Comparison of ENCODE assay signal across 24 mouse cellular contexts in genomic region chr2:84389075-84389474, GRCm38 (mm10). TPM values are rescaled to one million over a fixed set of nuclear protein-coding genes. Genes with fewer than 3 reads are reported as not detected.
DNase-seq lines count a peak whose midpoint lies in the region; ATAC-seq and TF ChIP-seq lines count a peak whose summit lies in the region.
"Had no signal": no experiment of that assay in that cellular context is flagged by ENCODE, and none has a peak within 500 bp of the region (broad histone marks: within the 10 kb centered on the region; RNA-seq: fewer than 3 reads in every experiment).

No protein-coding gene starts in this region.

- no peak for ATAC-seq in heart, embryonic 13.5 days (ENCODE audit: extremely low read depth, insufficient number of reproducible peaks, low FRiP score, low TSS enrichment)
- no peak for ATAC-seq in heart, postnatal 0 days (ENCODE audit: insufficient read depth, low read depth)
- ATAC-seq in lung, embryonic 14.5 days (ENCODE audit: insufficient read depth), result 0 out of 2 replicates have a peak, but pooled peaks have one; percentile 8
- ATAC-seq: activated CD4-positive, CD25-positive, alpha-beta regulatory T cell, adult 4 months; forebrain, embryonic 13.5 days; forebrain, embryonic 16.5 days; hindbrain, embryonic 16.5 days; intestine, embryonic 15.5 days had no signal

- peaks cover 33% of the 10 kb centered on the region for H3K4me1 ChIP-seq in heart, embryonic 13.5 days
- H3K4me1 ChIP-seq in heart, postnatal 0 days (ENCODE audit: control insufficient read depth, insufficient read depth), result peaks cover 7% of the 10 kb centered on the region
- no peaks in the 10 kb centered on the region for H3K4me1 ChIP-seq in lung, embryonic 14.5 days (ENCODE audit: insufficient read depth)
- H3K4me1 ChIP-seq: forebrain, embryonic 13.5 days; hindbrain, embryonic 13.5 days; intestine, embryonic 15.5 days had no signal

- DNase-seq in heart, adult 11 months, result peak; percentile 55
- no peak for DNase-seq in heart, postnatal 4 days
- no peak for DNase-seq in heart, postnatal 14 days
- no peak for DNase-seq in heart, postnatal 0 days (ENCODE audit: low spot score)
- no peak for DNase-seq in heart, postnatal 25 days (ENCODE audit: low spot score)
- DNase-seq in lung, embryonic 14.5 days, result no peak
- DNase-seq in lung, adult 18-20 months, result no peak
- DNase-seq: adrenal gland, adult 8-10 months; adrenal gland, postnatal 25 days; cerebellum, adult 11-12 months; cerebellum, adult 8-10 months; cerebellum, postnatal 14 days; gastrocnemius, postnatal 10 days; gastrocnemius, postnatal 36 days; kidney, adult 11 months had no signal

- H3K27me3 ChIP-seq in heart, embryonic 13.5 days (replicated peaks), result no peaks in the 10 kb centered on the region
- H3K27me3 ChIP-seq in heart, postnatal 0 days (ENCODE audit: control insufficient read depth, insufficient read depth, low read length), result no peaks in the 10 kb centered on the region
- no peaks in the 10 kb centered on the region for H3K27me3 ChIP-seq in lung, embryonic 14.5 days (ENCODE audit: insufficient read depth, low read length)
- H3K27me3 ChIP-seq: forebrain, embryonic 13.5 days; hindbrain, embryonic 13.5 days; intestine, embryonic 15.5 days had no signal

- no peaks in the 10 kb centered on the region for H3K9me3 ChIP-seq in heart, embryonic 13.5 days
- H3K9me3 ChIP-seq in heart, postnatal 0 days (replicated peaks; ENCODE audit: control insufficient read depth, low read length), result no peaks in the 10 kb centered on the region
- H3K9me3 ChIP-seq in lung, embryonic 14.5 days (ENCODE audit: low read depth, low read length), result no peaks in the 10 kb centered on the region
- H3K9me3 ChIP-seq: forebrain, embryonic 10.5 days; forebrain, embryonic 13.5 days; hindbrain, embryonic 10.5 days; hindbrain, embryonic 13.5 days; intestine, embryonic 15.5 days had no signal

- H3K9ac ChIP-seq in heart, embryonic 13.5 days, result no peak overlapping the region
- no peak overlapping the region for H3K9ac ChIP-seq in heart, postnatal 0 days (replicated peaks; ENCODE audit: low read depth, low read length)
- H3K9ac ChIP-seq in lung, embryonic 14.5 days, result no peak overlapping the region
- H3K9ac ChIP-seq: forebrain, embryonic 13.5 days; hindbrain, embryonic 13.5 days; intestine, embryonic 15.5 days had no signal

- no peak overlapping the region for H3K4me2 ChIP-seq in heart, embryonic 13.5 days
- H3K4me2 ChIP-seq in heart, postnatal 0 days (ENCODE audit: low read depth, low read length), result no peak overlapping the region
- no peak overlapping the region for H3K4me2 ChIP-seq in lung, embryonic 14.5 days
- H3K4me2 ChIP-seq: forebrain, embryonic 13.5 days; hindbrain, embryonic 13.5 days; intestine, embryonic 15.5 days had no signal

- no peak for TF ChIP-seq EP300 in heart, postnatal 0 days (IDR thresholded peaks at IDR 0.05; ENCODE audit: low read depth)

- intact Hi-C loops in heart, postnatal 14 days (cut with DNase I), result no loop called here
- intact Hi-C loops in heart, postnatal 25 days (cut with DNase I), result loop anchor here (5.0 kb wide), 1 partner anchor 207 kb away; no protein-coding TSS in a partner anchor

- TF ChIP-seq CTCF in heart, postnatal 0 days (IDR thresholded peaks at IDR 0.05; ENCODE audit: low read depth), result no peak
- no peak for TF ChIP-seq CTCF in lung, embryonic 14.5 days (IDR thresholded peaks at IDR 0.05; ENCODE audit: low read depth)

- no peak overlapping the region for H3K4me3 ChIP-seq in heart, embryonic 13.5 days
- H3K4me3 ChIP-seq in heart, postnatal 0 days (ENCODE audit: low read depth, low read length), result no peak overlapping the region
- H3K4me3 ChIP-seq in lung, embryonic 14.5 days (ENCODE audit: low read depth, low read length), result no peak overlapping the region
- H3K4me3 ChIP-seq: forebrain, embryonic 10.5 days; forebrain, embryonic 13.5 days; hindbrain, embryonic 10.5 days; hindbrain, embryonic 13.5 days; intestine, embryonic 15.5 days had no signal

- H3K27ac ChIP-seq in heart, embryonic 13.5 days (replicated peaks), result peak overlapping the region; percentile 69
- peak overlapping the region; percentile 43; the same call in 1 of the 2 replicates for H3K27ac ChIP-seq in heart, postnatal 0 days (ENCODE audit: low read depth)
- no peak overlapping the region for H3K27ac ChIP-seq in lung, embryonic 14.5 days (ENCODE audit: low read depth)
- H3K27ac ChIP-seq: forebrain, embryonic 10.5 days; forebrain, embryonic 13.5 days; hindbrain, embryonic 10.5 days; hindbrain, embryonic 13.5 days; intestine, embryonic 15.5 days had no signal

- H3K36me3 ChIP-seq in heart, embryonic 13.5 days, result no peaks in the 10 kb centered on the region
- no peaks in the 10 kb centered on the region for H3K36me3 ChIP-seq in heart, postnatal 0 days (replicated peaks; ENCODE audit: control insufficient read depth, insufficient read depth, low read length)
- no peaks in the 10 kb centered on the region for H3K36me3 ChIP-seq in lung, embryonic 14.5 days (ENCODE audit: insufficient read depth)
- H3K36me3 ChIP-seq: forebrain, embryonic 10.5 days; hindbrain, embryonic 10.5 days; hindbrain, embryonic 13.5 days; intestine, embryonic 15.5 days had no signal

RNA-seq across cellular contexts. Expression of gene Calcrl, which starts 36.1 kb away (rescaled TPM):
- total RNA-seq in heart, postnatal 4 days (2021), result 10 to 100 TPM; 37.2 to 41.6 TPM
- 38.6 and 39.2 TPM in 2 replicates for polyA plus RNA-seq in heart, embryonic 13.5 days (2015; fragmentation: Nextera tagmentation; extraction: Ambion mirVana)
- 10 to 100 TPM; 45.2 to 45.3 TPM for total RNA-seq in heart, postnatal 14 days (2021)
- total RNA-seq in heart, postnatal 0 days (2014; rRNA removed; ENCODE audit: low replicate concordance), result 32.3 and 78.2 TPM in 2 replicates
- polyA plus RNA-seq in heart, postnatal 0 days (2015; fragmentation: Nextera tagmentation; extraction: Ambion mirVana), result 26.5 and 28.5 TPM in 2 replicates
- 10 to 100 TPM; 32.3 to 41.2 TPM for total RNA-seq in heart, postnatal 25 days (2021)
- polyA plus RNA-seq in lung, embryonic 14.5 days (2014; fragmentation: Nextera tagmentation; extraction: Ambion mirVana), result 42.3 and 47.3 TPM in 2 replicates
